Mouse (Mus musculus): Measurements from ENCODE around the gene Thbs1.
"Not testable (repeated sequence)": the region's sequence is repeated elsewhere in the genome, so short reads cannot be mapped to it uniquely, and the experiment has no call there.

GRCm38 (mm10) chr2:118147749-118148148 lies 36.1 kb downstream of the Thbs1 start:
- TF ChIP-seq POLR2A (IDR thresholded peaks at IDR 0.05; ENCODE audit: insufficient read length, low read depth); USF1 (IDR thresholded peaks at IDR 0.05; ENCODE audit: low read depth): not testable (repeated sequence)

All from myocyte (in vitro differentiated cells).